Mouse (Mus musculus) embryonic fibroblast, embryonic 13.5 days (primary cell): Measurements from ENCODE around the gene Cdkal1.

ENCODE experiments used
- CTCF ChIP-seq: IDR thresholded peaks from 2 replicates; pipeline ENCODE4 v1.5.1; 2011; ENCODE audit warnings: mild to moderate bottlenecking, control low read depth, low read length, moderate library complexity, borderline replicate concordance; ENCODE audit not compliant: insufficient read depth
- POLR2A ChIP-seq: IDR thresholded peaks from 2 replicates; pipeline ENCODE4 v1.6.1; 2011; ENCODE audit warnings: low read depth, mild to moderate bottlenecking, control low read depth, low read length, moderate library complexity

GRCm38 (mm10) chr13:29807930-29808329 lies 47.5 kb downstream of the Cdkal1 start:
- TF ChIP-seq CTCF (no peak), POLR2A (no peak)
